Mouse (Mus musculus) MEL (cell line): ENCODE measurements around the gene Baiap2. TPM values are rescaled to one million over a fixed set of nuclear protein-coding genes. Genes with fewer than 3 reads are reported as not detected.

Source experiments
- DNase-seq: peaks from one replicate; pipeline ENCODE4 v3.0.0; 2011; ENCODE audit warnings: low read depth, low spot score
- H3K27ac ChIP-seq: 2 replicates; pipeline ENCODE4 v1.5.1; 2012; ENCODE audit warnings: low read depth, mild to moderate bottlenecking, control low read depth, low read length, moderate library complexity; ENCODE audit not compliant: control insufficient read depth
- H3K27me3 ChIP-seq, 2 experiments: fragments of 150-350 bp in 1 of 2; sonication (generic) in 1 of 2; 2 replicates each; pipeline ENCODE4 v1.6.1; 2012; ENCODE audit warnings: low read length in 2 of 2, mild to moderate bottlenecking in 2 of 2, improper control_type of control experiment in 1 of 2, moderate library complexity in 1 of 2; ENCODE audit not compliant: insufficient read depth in 2 of 2, control insufficient read depth in 1 of 2
- H3K36me3 ChIP-seq, 2 experiments: 2 replicates each; pipeline ENCODE4 v1.6.1; 2012 to 2014; ENCODE audit warnings: low read length in 2 of 2, improper control_type of control experiment in 1 of 2, inconsistent platforms in 1 of 2, mild to moderate bottlenecking in 1 of 2; ENCODE audit not compliant: insufficient read depth in 2 of 2, control insufficient read depth in 1 of 2
- H3K4me1 ChIP-seq, 2 experiments: fragments of 150-350 bp in 1 of 2; sonication (generic) in 1 of 2; 2 replicates each; pipeline ENCODE4 v1.6.1; 2012; ENCODE audit warnings: low read length in 2 of 2, improper control_type of control experiment in 1 of 2, mild to moderate bottlenecking in 1 of 2; ENCODE audit not compliant: insufficient read depth in 2 of 2, control insufficient read depth in 1 of 2
- H3K4me3 ChIP-seq, 2 experiments: fragments of 150-350 bp in 1 of 2; sonication (generic) in 1 of 2; 2 replicates each; pipeline ENCODE4 v1.5.1; 2012; ENCODE audit warnings: low read depth in 2 of 2, low read length in 2 of 2, mild to moderate bottlenecking in 2 of 2, moderate library complexity in 2 of 2, control low read depth in 1 of 2, improper control_type of control experiment in 1 of 2; ENCODE audit not compliant: control insufficient read depth in 1 of 2, insufficient read depth in 1 of 2
- H3K79me2 ChIP-seq: 2 replicates; pipeline ENCODE4 v1.6.1; 2012; ENCODE audit warnings: mild to moderate bottlenecking, low read length, moderate library complexity; ENCODE audit not compliant: control insufficient read depth, poor library complexity, insufficient read depth
- H3K9ac ChIP-seq: 2 replicates; pipeline ENCODE4 v1.6.1; 2012; ENCODE audit warnings: low read depth, mild to moderate bottlenecking, control low read depth, low read length, moderate library complexity; ENCODE audit not compliant: control insufficient read depth, poor library complexity, severe bottlenecking
- H3K9me3 ChIP-seq: fragments of 150-350 bp; sonication (generic); replicated peaks from 2 replicates; pipeline ENCODE4 v1.6.1; 2012; ENCODE audit warnings: mild to moderate bottlenecking, low read length, improper control_type of control experiment, moderate library complexity; ENCODE audit not compliant: insufficient read depth
- E2F4 ChIP-seq: IDR thresholded peaks from 2 replicates; pipeline ENCODE4 v1.6.1; 2011; ENCODE audit warnings: low read depth, low read length, improper control_type of control experiment, borderline replicate concordance
- ELF1 ChIP-seq: IDR thresholded peaks from 2 replicates; pipeline ENCODE4 v1.6.1; 2014; ENCODE audit warnings: low read depth, mild to moderate bottlenecking, inconsistent platforms, low read length, improper control_type of control experiment, moderate library complexity
- GABPA ChIP-seq: IDR thresholded peaks from 2 replicates; pipeline ENCODE4 v1.6.1; 2012; ENCODE audit warnings: low read depth, mild to moderate bottlenecking, inconsistent platforms, low read length, improper control_type of control experiment, moderate library complexity
- GATA1 ChIP-seq: IDR thresholded peaks from 2 replicates; pipeline ENCODE4 v1.6.1; 2011; ENCODE audit warnings: low read depth, low read length, improper control_type of control experiment
- MAFK ChIP-seq: IDR thresholded peaks from 2 replicates; pipeline ENCODE4 v1.6.1; 2011; ENCODE audit warnings: low read depth, mild to moderate bottlenecking, low read length, improper control_type of control experiment, borderline replicate concordance
- MAX ChIP-seq: IDR thresholded peaks from 2 replicates; pipeline ENCODE4 v1.6.1; 2011; ENCODE audit warnings: low read length, improper control_type of control experiment
- MEF2A ChIP-seq: IDR thresholded peaks from 2 replicates; pipeline ENCODE4 v1.6.1; 2014; ENCODE audit warnings: low read depth, mild to moderate bottlenecking, inconsistent platforms, low read length, improper control_type of control experiment; ENCODE audit not compliant: poor library complexity, insufficient replicate concordance, severe bottlenecking; ENCODE audit errors: extremely low read depth
- MXI1 ChIP-seq: IDR thresholded peaks from 2 replicates; pipeline ENCODE4 v1.6.1; 2011; ENCODE audit warnings: mild to moderate bottlenecking, low read depth, low read length, improper control_type of control experiment
- NELFE ChIP-seq: IDR thresholded peaks from 2 replicates; pipeline ENCODE4 v1.6.1; 2011; ENCODE audit warnings: low read depth, low read length, improper control_type of control experiment
- NRF1 ChIP-seq: IDR thresholded peaks from 2 replicates; pipeline ENCODE4 v1.6.1; 2014; ENCODE audit warnings: low read depth, mild to moderate bottlenecking, inconsistent platforms, low read length, improper control_type of control experiment, moderate library complexity; ENCODE audit not compliant: poor library complexity, insufficient read depth, severe bottlenecking
- POLR2AphosphoS5 ChIP-seq: IDR thresholded peaks from 2 replicates; pipeline ENCODE4 v1.6.1; 2012; ENCODE audit warnings: low read depth, borderline replicate concordance, mild to moderate bottlenecking, inconsistent platforms, low read length, moderate library complexity, mixed read lengths
- RAD21 ChIP-seq: IDR thresholded peaks from 2 replicates; pipeline ENCODE4 v1.6.1; 2011; ENCODE audit warnings: mild to moderate bottlenecking, low read depth, low read length, improper control_type of control experiment
- SIN3A ChIP-seq: IDR thresholded peaks from 2 replicates; pipeline ENCODE4 v1.6.1; 2012; ENCODE audit warnings: low read length, improper control_type of control experiment, inconsistent platforms
- TAL1 ChIP-seq: IDR thresholded peaks from 2 replicates; pipeline ENCODE4 v1.6.1; 2012; ENCODE audit warnings: mild to moderate bottlenecking, inconsistent platforms, low read length, moderate library complexity, mixed read lengths
- UBTF ChIP-seq: IDR thresholded peaks from 2 replicates; pipeline ENCODE4 v1.6.1; 2012; ENCODE audit warnings: low read depth, mild to moderate bottlenecking, inconsistent platforms, low read length, improper control_type of control experiment, moderate library complexity, borderline replicate concordance; ENCODE audit not compliant: insufficient read depth
- USF1 ChIP-seq: IDR thresholded peaks from 2 replicates; pipeline ENCODE4 v1.6.1; 2014; ENCODE audit warnings: low read depth, mild to moderate bottlenecking, inconsistent platforms, low read length, improper control_type of control experiment, moderate library complexity
- ZC3H11A ChIP-seq: IDR thresholded peaks from 2 replicates; pipeline ENCODE4 v1.6.1; 2012; ENCODE audit warnings: low read depth, mild to moderate bottlenecking, inconsistent platforms, low read length, improper control_type of control experiment
- polyA plus RNA-seq, 2 experiments: library from polyadenylated mRNA; stranded (reverse) in 1 of 2; unstranded in 1 of 2; fragments of >175 nt in 1 of 2; fragments of >200 nt in 1 of 2; gene quantifications; 2 replicates each; pipeline versions ENCODE4 v1.2.1 to v1.2.4; 2012; ENCODE audit warnings: low replicate concordance in 2 of 2, low read depth in 1 of 2; ENCODE audit not compliant: insufficient read length in 2 of 2, insufficient read depth in 1 of 2, missing spikeins in 1 of 2
- total RNA-seq: library from RNA; depleted of rRNA; stranded (reverse); fragments of 300-350 nt; gene quantifications from 2 replicates; pipeline ENCODE4 v1.2.3, GENCODE M21; 2012

Baiap2 gene
- total and polyA plus RNA-seq, 3 experiments, result 27.5 to 31.3 TPM; not detected in 1

DNA sequence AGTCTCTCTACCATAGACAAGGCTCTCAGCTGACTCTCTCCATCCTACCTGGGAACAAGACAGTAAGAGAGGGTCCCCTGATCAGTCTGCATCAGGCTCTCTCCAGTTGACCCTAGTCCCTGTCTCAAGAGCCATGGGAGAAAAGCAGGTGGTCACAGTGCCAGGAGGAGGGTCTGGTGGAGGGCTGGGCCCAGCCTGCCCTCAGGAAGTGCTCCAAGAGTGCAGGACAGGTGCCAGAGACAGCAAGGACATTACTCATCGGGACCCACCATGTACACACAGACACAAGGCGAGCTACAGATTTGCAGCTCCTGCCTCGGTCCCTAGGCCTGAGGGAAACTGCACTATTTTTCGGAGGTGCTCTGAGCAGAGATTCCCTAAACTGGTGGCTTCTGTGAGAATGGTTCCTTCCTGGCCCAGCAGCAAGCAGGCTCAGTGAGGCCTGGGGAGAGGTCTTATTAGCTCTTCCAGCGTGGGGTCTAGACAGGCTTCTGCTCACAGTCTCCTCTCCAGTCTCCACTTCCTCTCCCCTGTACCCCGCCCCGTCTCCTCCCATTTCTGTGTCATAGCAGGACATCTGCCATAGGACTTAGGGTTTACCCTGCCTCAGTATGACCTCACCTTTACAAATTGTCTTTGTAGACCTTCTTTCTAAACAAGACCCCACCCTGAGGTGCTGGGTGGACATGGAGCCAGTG, 99.7 kb downstream of the Baiap2 start:
- H3K27ac ChIP-seq, result no peak overlapping the region
- TF ChIP-seq POLR2AphosphoS5, result no peak
- H3K9ac ChIP-seq, result no peak overlapping the region
- no peaks in the 10 kb centered on the region for H3K9me3 ChIP-seq
- no peaks in the 10 kb centered on the region for H3K4me1 ChIP-seq
- no peaks in the 10 kb centered on the region for H3K36me3 ChIP-seq
- H3K79me2 ChIP-seq, result no peaks in the 10 kb centered on the region
- DNase-seq, result peak; percentile 34
- H3K27me3 ChIP-seq, result no peaks in the 10 kb centered on the region; a peak in 1 of 4 replicates
- H3K4me3 ChIP-seq, result peak overlapping the region in 1 of 2 experiments; percentile 4; a peak in 1 of 4 replicates

DNA sequence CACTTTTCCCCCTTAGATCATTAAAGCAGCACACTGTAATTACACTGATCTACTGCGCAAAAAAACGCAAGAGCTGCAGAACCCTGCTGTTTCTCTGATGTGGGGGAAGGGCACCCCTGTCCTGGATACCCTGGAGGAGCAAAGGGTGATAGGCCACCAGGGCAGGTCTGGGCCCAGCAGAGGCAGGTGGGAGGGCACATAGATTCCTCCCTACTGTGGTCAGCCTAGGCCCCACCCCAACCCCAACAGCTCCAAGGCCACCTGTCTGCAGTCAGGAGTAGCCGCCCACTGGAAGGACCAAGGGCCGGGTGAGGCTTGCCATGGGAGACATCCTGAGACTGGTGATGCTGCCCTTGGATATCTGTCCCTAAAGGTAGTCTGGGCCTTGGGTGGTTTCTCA, 102.8 kb downstream of the Baiap2 start:
- no peaks in the 10 kb centered on the region for H3K9me3 ChIP-seq
- no peaks in the 10 kb centered on the region for H3K79me2 ChIP-seq
- H3K9ac ChIP-seq, result no peak overlapping the region
- H3K27ac ChIP-seq, result no peak overlapping the region
- no peak for DNase-seq
- TF ChIP-seq MXI1 (no peak), E2F4 (no peak), USF1 (no peak), UBTF (no peak), MEF2A (no peak), ZC3H11A (no peak), NRF1 (no peak), MAX (no peak), RAD21 (no peak), MAFK (no peak), ELF1 (no peak), TAL1 (no peak), NELFE (no peak), GABPA (no peak), SIN3A (no peak), GATA1 (no peak)
- H3K4me3 ChIP-seq, result no peak overlapping the region
- H3K36me3 ChIP-seq, result no peaks in the 10 kb centered on the region
- H3K27me3 ChIP-seq, result no peaks in the 10 kb centered on the region; a peak in 1 of 4 replicates
- H3K4me1 ChIP-seq, result no peaks in the 10 kb centered on the region
